Mouse (Mus musculus): Measurements from ENCODE around the gene Abr. TPM values are rescaled to one million over a fixed set of nuclear protein-coding genes. Genes with fewer than 3 reads are reported as not detected.

The Abr gene
- polyA plus RNA-seq, 1 experiment: 215 TPM

- TF ChIP-seq POLR2A (IDR thresholded peaks at IDR 0.05; ENCODE audit: borderline replicate concordance, extremely low read depth, insufficient read depth, insufficient read length, poor library complexity, severe bottlenecking) (no peak), CTCF (IDR thresholded peaks at IDR 0.05; ENCODE audit: borderline replicate concordance, extremely low read depth, insufficient read depth, insufficient read length) (no peak)
- DNase-seq (ENCODE audit: low read depth): peak; percentile 96
These were observed 24.9 kb upstream of the Abr start for GRCm38 (mm10) chr11:76647062-76647461.

GRCm38 (mm10) chr11:76645955-76646354 lies 23.8 kb upstream of the Abr start:
- TF ChIP-seq CTCF (IDR thresholded peaks at IDR 0.05; ENCODE audit: borderline replicate concordance, extremely low read depth, insufficient read depth, insufficient read length) (peak; percentile 99), POLR2A (IDR thresholded peaks at IDR 0.05; ENCODE audit: borderline replicate concordance, extremely low read depth, insufficient read depth, insufficient read length, poor library complexity, severe bottlenecking) (peak; percentile 16; the same call in 1 of the 2 replicates)
- peak; percentile 95 for DNase-seq (ENCODE audit: low read depth)

- peak; percentile 18 for DNase-seq (ENCODE audit: low read depth)
These were observed 22.9 kb upstream of the Abr start for GRCm38 (mm10) chr11:76645036-76645435.

GRCm38 (mm10) chr11:76644257-76644656 lies 22.1 kb upstream of the Abr start:
- DNase-seq (ENCODE audit: low read depth): peak; percentile 55
- TF ChIP-seq CTCF (IDR thresholded peaks at IDR 0.05; ENCODE audit: borderline replicate concordance, extremely low read depth, insufficient read depth, insufficient read length): no peak
- TF ChIP-seq POLR2A (IDR thresholded peaks at IDR 0.05; ENCODE audit: borderline replicate concordance, extremely low read depth, insufficient read depth, insufficient read length, poor library complexity, severe bottlenecking): no peak

More at GRCm38 (mm10) chr11:76645036-76645435, 22.9 kb upstream of the Abr start:
- TF ChIP-seq CTCF (IDR thresholded peaks at IDR 0.05; ENCODE audit: borderline replicate concordance, extremely low read depth, insufficient read depth, insufficient read length): no peak
- no peak for TF ChIP-seq POLR2A (IDR thresholded peaks at IDR 0.05; ENCODE audit: borderline replicate concordance, extremely low read depth, insufficient read depth, insufficient read length, poor library complexity, severe bottlenecking)

- TF ChIP-seq POLR2A (IDR thresholded peaks at IDR 0.05; ENCODE audit: borderline replicate concordance, extremely low read depth, insufficient read depth, insufficient read length, poor library complexity, severe bottlenecking) (no peak), CTCF (IDR thresholded peaks at IDR 0.05; ENCODE audit: borderline replicate concordance, extremely low read depth, insufficient read depth, insufficient read length) (no peak)
- no peak for DNase-seq (ENCODE audit: low read depth)
These were observed 18.1 kb upstream of the Abr start for GRCm38 (mm10) chr11:76640231-76640630.

- peak; percentile 89 for DNase-seq (ENCODE audit: low read depth)
- TF ChIP-seq POLR2A (IDR thresholded peaks at IDR 0.05; ENCODE audit: borderline replicate concordance, extremely low read depth, insufficient read depth, insufficient read length, poor library complexity, severe bottlenecking) (no peak), CTCF (IDR thresholded peaks at IDR 0.05; ENCODE audit: borderline replicate concordance, extremely low read depth, insufficient read depth, insufficient read length) (no peak)
These were observed 17.3 kb upstream of the Abr start for GRCm38 (mm10) chr11:76639269-76639985.

- no peak for DNase-seq (ENCODE audit: low read depth)
- TF ChIP-seq CTCF (IDR thresholded peaks at IDR 0.05; ENCODE audit: borderline replicate concordance, extremely low read depth, insufficient read depth, insufficient read length): no peak
- no peak for TF ChIP-seq POLR2A (IDR thresholded peaks at IDR 0.05; ENCODE audit: borderline replicate concordance, extremely low read depth, insufficient read depth, insufficient read length, poor library complexity, severe bottlenecking)
These were observed 8.4 kb upstream of the Abr start for GRCm38 (mm10) chr11:76630487-76630886.

- no peak for TF ChIP-seq CTCF (IDR thresholded peaks at IDR 0.05; ENCODE audit: borderline replicate concordance, extremely low read depth, insufficient read depth, insufficient read length)
- TF ChIP-seq POLR2A (IDR thresholded peaks at IDR 0.05; ENCODE audit: borderline replicate concordance, extremely low read depth, insufficient read depth, insufficient read length, poor library complexity, severe bottlenecking): no peak
- no peak for DNase-seq (ENCODE audit: low read depth)
These were observed 7.9 kb upstream of the Abr start for GRCm38 (mm10) chr11:76630023-76630422.

GRCm38 (mm10) chr11:76628613-76629012 lies 6.5 kb upstream of the Abr start:
- TF ChIP-seq POLR2A (IDR thresholded peaks at IDR 0.05; ENCODE audit: borderline replicate concordance, extremely low read depth, insufficient read depth, insufficient read length, poor library complexity, severe bottlenecking): no peak
- no peak for TF ChIP-seq CTCF (IDR thresholded peaks at IDR 0.05; ENCODE audit: borderline replicate concordance, extremely low read depth, insufficient read depth, insufficient read length)
- no peak for DNase-seq (ENCODE audit: low read depth)

- TF ChIP-seq CTCF (IDR thresholded peaks at IDR 0.05; ENCODE audit: borderline replicate concordance, extremely low read depth, insufficient read depth, insufficient read length): no peak
- TF ChIP-seq POLR2A (IDR thresholded peaks at IDR 0.05; ENCODE audit: borderline replicate concordance, extremely low read depth, insufficient read depth, insufficient read length, poor library complexity, severe bottlenecking): no peak
- no peak for DNase-seq (ENCODE audit: low read depth)
These were observed 2.8 kb upstream of the Abr start for GRCm38 (mm10) chr11:76624881-76625280.

- no peak for DNase-seq (ENCODE audit: low read depth)
- no peak for TF ChIP-seq POLR2A (IDR thresholded peaks at IDR 0.05; ENCODE audit: borderline replicate concordance, extremely low read depth, insufficient read depth, insufficient read length, poor library complexity, severe bottlenecking)
- TF ChIP-seq CTCF (IDR thresholded peaks at IDR 0.05; ENCODE audit: borderline replicate concordance, extremely low read depth, insufficient read depth, insufficient read length): no peak
These were observed 2.0 kb upstream of the Abr start for GRCm38 (mm10) chr11:76624071-76624470.

Data from brain, embryonic 14.5 days (tissue).